Mouse (Mus musculus) liver, embryonic 16.5 days (tissue): ENCODE measurements around the gene Sh3bp5. TPM values are rescaled to one million over a fixed set of nuclear protein-coding genes. Genes with fewer than 3 reads are reported as not detected.

Source experiments
- ATAC-seq: fragments of 200-750 bp; cut with Nextera tagmentation; 2 replicates; pipeline ENCODE4 v1.8.0; 2017; ENCODE audit warnings: low read depth, mild to moderate bottlenecking, moderate number of reproducible peaks, moderate library complexity
- H3K27ac ChIP-seq: fragments of 300-500 bp; sonication (generic); 2 replicates; pipeline ENCODE4 v1.5.1; 2014; ENCODE audit warnings: mild to moderate bottlenecking, low read length
- H3K27me3 ChIP-seq: fragments of 300-500 bp; sonication (generic); 2 replicates; pipeline ENCODE4 v1.6.1; 2014; ENCODE audit warnings: low read depth, low read length, mixed read lengths; ENCODE audit not compliant: control insufficient read depth, insufficient read depth
- H3K36me3 ChIP-seq: fragments of 300-500 bp; sonication (generic); 2 replicates; pipeline ENCODE4 v1.6.1; 2014; ENCODE audit warnings: mild to moderate bottlenecking; ENCODE audit not compliant: control insufficient read depth, insufficient read depth
- H3K4me1 ChIP-seq: fragments of 300-500 bp; sonication (generic); 2 replicates; pipeline ENCODE4 v1.6.1; 2014; ENCODE audit warnings: low read depth, low read length, mixed read lengths; ENCODE audit not compliant: control insufficient read depth
- H3K4me2 ChIP-seq: fragments of 300-500 bp; sonication (generic); 2 replicates; pipeline ENCODE4 v1.6.1; 2014; ENCODE audit warnings: low read depth, low read length, mixed read lengths
- H3K4me3 ChIP-seq: fragments of 300-500 bp; sonication (generic); 2 replicates; pipeline ENCODE4 v1.5.1; 2014; ENCODE audit warnings: low read depth, mild to moderate bottlenecking, low read length
- H3K9ac ChIP-seq: fragments of 300-500 bp; sonication (generic); 2 replicates; pipeline ENCODE4 v1.6.1; 2014; ENCODE audit warnings: low read depth, low read length
- H3K9me3 ChIP-seq: fragments of 300-500 bp; sonication (generic); replicated peaks from 2 replicates; pipeline ENCODE4 v1.6.1; 2016; ENCODE audit warnings: low read length; ENCODE audit not compliant: control insufficient read depth
- WGBS: fragments of 180-500 bp; shearing (Covaris S2); extraction: QIAGEN DNeasy Blood & Tissue Kit; methylation state at CpG from one replicate; pipeline ENCODE4 v1.1.7; 2014; ENCODE audit not compliant: insufficient replicate concordance; 5-methylcytosine and 5-hydroxymethylcytosine counted together
- polyA plus RNA-seq: library from polyadenylated mRNA; unstranded; fragments of >200 nt; fragmentation: Nextera tagmentation; extraction: Ambion mirVana; gene quantifications from 2 replicates; pipeline ENCODE4 v1.2.1, GENCODE M21; 2015

The Sh3bp5 gene
- polyA plus RNA-seq, 1 experiment from 2014 or later, result 22.1 TPM

DNA sequence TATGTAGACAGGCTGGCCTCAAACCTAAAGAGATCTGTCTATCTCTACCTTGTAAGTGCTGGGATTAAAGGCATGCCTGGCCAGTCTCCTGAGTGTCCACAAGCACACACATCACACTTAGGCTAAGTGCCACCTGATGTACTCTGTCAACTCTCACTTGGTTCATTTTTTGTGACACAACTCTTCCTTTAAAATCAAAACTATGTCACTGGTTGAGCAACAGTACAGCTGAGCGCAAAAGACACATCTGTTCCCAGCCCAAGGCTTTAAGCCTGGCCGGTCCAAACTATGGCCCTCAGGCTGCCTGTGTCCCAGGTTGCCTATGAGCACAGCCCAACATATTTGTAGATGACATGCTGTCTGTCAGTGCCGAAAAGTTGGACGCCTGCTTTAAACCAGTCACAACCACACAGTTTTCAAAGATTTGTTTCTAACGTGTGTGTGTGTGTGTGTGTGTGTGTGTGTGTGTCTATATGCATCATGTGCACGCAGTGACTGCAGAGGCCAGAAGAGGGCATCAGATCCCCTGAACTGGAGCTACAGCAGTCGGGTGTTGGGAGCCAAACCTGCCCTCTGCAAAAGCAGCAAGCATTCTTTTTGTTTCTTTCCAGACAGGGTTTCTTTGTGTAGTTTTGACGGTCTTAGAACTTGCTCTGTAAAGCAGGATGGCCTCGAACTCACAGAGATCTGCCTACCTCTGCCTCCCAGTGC is 40.9 kb downstream of the Sh3bp5 start:
- WGBS, result 78% methylated on average over 9 of the region's 9 CpGs
- Histone ChIP-seq H3K9ac (no peak overlapping the region), H3K4me3 (no peak overlapping the region), H3K27ac (no peak overlapping the region), H3K9me3 (peaks cover 3% of the 10 kb centered on the region; the same call in 1 of the 2 replicates), H3K27me3 (no peaks in the 10 kb centered on the region), H3K4me1 (peaks cover 12% of the 10 kb centered on the region), H3K4me2 (no peak overlapping the region), H3K36me3 (no peaks in the 10 kb centered on the region)
- ATAC-seq, result no peak

DNA sequence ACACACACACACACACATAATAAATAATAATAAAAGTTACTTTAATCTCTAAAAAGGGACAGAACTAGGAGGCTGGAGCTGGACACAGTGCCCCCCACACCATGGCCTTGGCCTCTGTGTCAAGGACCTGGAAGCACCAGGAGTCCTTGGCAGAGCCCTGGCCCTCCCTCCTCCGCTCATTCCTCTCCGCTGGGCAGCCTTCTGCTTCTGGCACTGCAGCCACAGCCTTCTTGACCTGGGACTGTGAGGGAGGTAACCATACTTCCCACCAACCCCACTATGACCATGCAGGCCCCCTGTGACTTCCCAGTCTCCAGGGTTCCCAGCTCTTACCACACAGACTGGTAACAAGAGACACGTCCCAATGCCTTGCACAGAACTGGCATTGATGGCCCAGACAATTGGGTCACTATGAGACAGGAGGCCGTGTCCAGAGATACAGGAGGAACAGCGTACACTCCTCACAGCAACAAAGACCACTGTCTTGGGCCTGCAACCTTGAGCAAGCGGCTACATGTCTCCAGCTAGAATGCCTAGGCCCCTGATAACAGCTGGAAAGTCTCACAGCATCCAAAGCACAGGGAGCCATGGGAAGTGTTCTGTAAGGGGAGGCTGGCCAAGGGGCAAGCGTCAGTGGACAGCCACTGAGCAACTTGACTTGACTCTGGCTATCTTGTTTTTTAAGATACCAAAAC is 41.8 kb downstream of the Sh3bp5 start:
- ATAC-seq, result no peak
- no peak overlapping the region for H3K9ac ChIP-seq
- 77% methylated on average over 7 of the region's 7 CpGs for WGBS

DNA sequence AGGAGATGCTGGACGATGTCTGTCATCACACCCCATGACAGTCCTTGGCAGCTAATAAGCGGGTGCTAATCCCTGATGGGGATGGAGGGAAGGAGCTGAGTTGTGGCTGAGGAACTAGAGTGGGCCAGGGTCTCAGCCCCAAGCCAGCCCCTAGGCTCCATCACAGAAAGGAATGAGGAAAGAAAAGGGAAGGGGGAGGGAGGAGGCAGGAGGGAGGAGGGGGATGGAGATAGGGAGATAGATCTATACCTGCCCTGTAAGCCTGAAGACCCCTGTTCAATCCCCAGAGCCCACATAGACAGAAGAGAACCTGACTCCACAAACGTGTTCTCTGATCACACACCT is 42.4 kb downstream of the Sh3bp5 start:
- 56% methylated on average over 3 of the region's 3 CpGs for WGBS
- ATAC-seq, result no peak
- H3K27ac ChIP-seq, result 0 out of 2 replicates have a peak overlapping the region, but pooled peaks have one; percentile 33
- H3K9ac ChIP-seq, result no peak overlapping the region
- no peak overlapping the region for H3K4me3 ChIP-seq
- no peaks in the 10 kb centered on the region for H3K27me3 ChIP-seq
- H3K9me3 ChIP-seq, result peaks cover 3% of the 10 kb centered on the region; the same call in 1 of the 2 replicates
- peaks cover 12% of the 10 kb centered on the region for H3K4me1 ChIP-seq
- H3K36me3 ChIP-seq, result no peaks in the 10 kb centered on the region
- H3K4me2 ChIP-seq, result no peak overlapping the region

More for the DNA sequence above, 41.8 kb downstream of the Sh3bp5 start:
- H3K4me2 ChIP-seq, result no peak overlapping the region
- H3K27me3 ChIP-seq, result no peaks in the 10 kb centered on the region
- H3K4me1 ChIP-seq, result peaks cover 12% of the 10 kb centered on the region
- peaks cover 3% of the 10 kb centered on the region; the same call in 1 of the 2 replicates for H3K9me3 ChIP-seq
- no peak overlapping the region for H3K27ac ChIP-seq
- H3K36me3 ChIP-seq, result no peaks in the 10 kb centered on the region
- H3K4me3 ChIP-seq, result no peak overlapping the region

DNA sequence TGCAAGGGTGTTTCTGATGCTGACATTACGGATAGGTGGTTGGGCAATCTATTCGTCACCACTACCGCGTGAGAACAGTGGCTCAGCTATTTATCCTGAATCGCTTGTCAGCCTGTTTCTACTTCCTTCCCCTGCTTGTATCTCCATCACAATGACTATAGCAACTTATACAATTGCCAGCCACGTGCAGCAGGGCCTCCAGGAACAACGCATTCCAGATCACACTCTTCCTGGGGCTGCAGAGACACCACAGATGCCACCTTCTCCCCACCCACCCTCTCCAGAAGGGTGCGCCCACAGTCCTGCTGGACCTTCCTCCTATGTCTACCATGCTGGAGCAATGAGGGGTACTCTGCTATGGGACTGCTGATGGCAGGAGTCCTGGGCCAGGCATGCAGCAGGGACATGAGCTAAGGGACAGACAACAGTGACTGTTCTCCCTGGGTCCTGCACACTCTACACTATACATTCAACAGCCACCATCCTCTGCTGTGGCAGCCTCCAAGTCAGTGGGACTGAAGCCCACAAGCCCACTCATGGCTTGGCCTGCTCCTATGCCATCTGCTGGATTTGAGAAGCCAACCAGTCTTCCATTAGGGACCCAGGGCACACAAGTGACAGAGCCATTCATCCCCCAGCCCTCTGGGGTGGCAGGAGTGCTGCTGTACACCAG is 42.9 kb downstream of the Sh3bp5 start:
- H3K27ac ChIP-seq, result 0 out of 2 replicates have a peak overlapping the region, but pooled peaks have one; percentile 33
- ATAC-seq, result peak; percentile 11; the same call in 1 of the 2 replicates
- no peak overlapping the region for H3K4me3 ChIP-seq
- H3K9me3 ChIP-seq, result peaks cover 3% of the 10 kb centered on the region; the same call in 1 of the 2 replicates
- 36% methylated on average over 8 of the region's 8 CpGs for WGBS
- H3K4me2 ChIP-seq, result no peak overlapping the region
- H3K4me1 ChIP-seq, result peaks cover 15% of the 10 kb centered on the region
- no peaks in the 10 kb centered on the region for H3K27me3 ChIP-seq
- H3K9ac ChIP-seq, result no peak overlapping the region
- no peaks in the 10 kb centered on the region for H3K36me3 ChIP-seq

DNA sequence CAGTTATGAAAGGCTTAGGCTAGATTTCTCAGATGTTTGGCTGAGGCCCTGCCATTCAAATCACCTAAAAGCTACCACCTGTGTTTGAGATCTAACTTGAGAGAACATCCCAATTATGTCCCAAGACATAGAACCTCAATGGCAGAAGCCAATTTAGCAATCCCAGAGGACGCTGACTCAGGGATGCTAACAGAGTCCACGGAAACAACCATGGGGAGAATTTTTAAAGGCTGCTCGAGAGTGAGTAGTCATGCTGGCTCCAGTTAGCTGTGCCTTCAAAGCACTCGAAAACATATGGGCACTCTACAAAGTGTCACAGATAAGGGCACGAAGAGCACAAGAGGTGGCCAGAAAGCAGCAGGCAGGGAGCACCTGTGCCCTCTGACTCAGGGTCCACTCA is 43.6 kb downstream of the Sh3bp5 start:
- peaks cover 3% of the 10 kb centered on the region; the same call in 1 of the 2 replicates for H3K9me3 ChIP-seq
- H3K27ac ChIP-seq, result peak overlapping the region; percentile 37
- no peaks in the 10 kb centered on the region for H3K36me3 ChIP-seq
- no peak overlapping the region for H3K9ac ChIP-seq
- no peak for ATAC-seq
- no peak overlapping the region for H3K4me2 ChIP-seq
- no peaks in the 10 kb centered on the region for H3K27me3 ChIP-seq
- peaks cover 9% of the 10 kb centered on the region for H3K4me1 ChIP-seq
- WGBS, result 51% methylated on average over 5 of the region's 5 CpGs
- H3K4me3 ChIP-seq, result no peak overlapping the region

DNA sequence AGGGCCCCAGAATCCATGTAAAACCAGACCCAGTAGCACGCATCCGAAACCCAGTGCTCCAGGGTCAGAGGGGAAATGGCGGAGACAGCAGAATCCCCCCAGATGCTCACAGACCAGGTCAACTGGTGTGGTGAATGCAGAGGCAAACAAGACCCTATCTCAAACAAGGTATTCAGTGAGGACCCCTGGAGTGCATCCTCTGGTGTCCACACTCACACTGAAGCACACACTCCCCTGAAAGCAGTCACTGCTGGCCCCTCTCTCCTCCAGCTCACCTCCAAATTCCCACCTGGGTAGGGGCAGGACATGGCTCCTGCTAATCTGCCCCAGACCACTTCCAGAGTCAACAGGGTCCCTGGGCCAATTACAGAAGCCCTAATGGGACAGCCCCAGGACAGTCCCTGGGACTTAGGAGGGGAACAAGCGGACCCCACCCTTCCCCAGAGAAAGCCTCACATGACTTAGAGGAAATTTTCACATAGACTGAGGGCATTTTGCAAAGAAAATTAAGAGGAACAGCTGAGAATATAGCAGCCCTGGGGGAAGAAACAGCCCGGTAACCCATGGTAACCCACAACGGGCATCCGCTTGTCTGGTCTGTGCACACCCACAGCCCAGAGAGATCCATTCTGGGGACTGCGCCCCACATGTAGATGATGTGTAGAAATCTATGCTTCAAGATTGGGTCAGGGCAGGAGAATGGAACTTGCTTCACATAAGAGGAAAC is 46.3 kb downstream of the Sh3bp5 start:
- Histone ChIP-seq H3K9ac (no peak overlapping the region), H3K27ac (peak overlapping the region; percentile 60; the same call in 1 of the 2 replicates), H3K4me2 (no peak overlapping the region), H3K4me3 (no peak overlapping the region), H3K27me3 (no peaks in the 10 kb centered on the region), H3K36me3 (no peaks in the 10 kb centered on the region), H3K4me1 (peaks cover 9% of the 10 kb centered on the region), H3K9me3 (no peaks in the 10 kb centered on the region)
- no peak for ATAC-seq
- WGBS, result 66% methylated on average over 8 of the region's 8 CpGs

DNA sequence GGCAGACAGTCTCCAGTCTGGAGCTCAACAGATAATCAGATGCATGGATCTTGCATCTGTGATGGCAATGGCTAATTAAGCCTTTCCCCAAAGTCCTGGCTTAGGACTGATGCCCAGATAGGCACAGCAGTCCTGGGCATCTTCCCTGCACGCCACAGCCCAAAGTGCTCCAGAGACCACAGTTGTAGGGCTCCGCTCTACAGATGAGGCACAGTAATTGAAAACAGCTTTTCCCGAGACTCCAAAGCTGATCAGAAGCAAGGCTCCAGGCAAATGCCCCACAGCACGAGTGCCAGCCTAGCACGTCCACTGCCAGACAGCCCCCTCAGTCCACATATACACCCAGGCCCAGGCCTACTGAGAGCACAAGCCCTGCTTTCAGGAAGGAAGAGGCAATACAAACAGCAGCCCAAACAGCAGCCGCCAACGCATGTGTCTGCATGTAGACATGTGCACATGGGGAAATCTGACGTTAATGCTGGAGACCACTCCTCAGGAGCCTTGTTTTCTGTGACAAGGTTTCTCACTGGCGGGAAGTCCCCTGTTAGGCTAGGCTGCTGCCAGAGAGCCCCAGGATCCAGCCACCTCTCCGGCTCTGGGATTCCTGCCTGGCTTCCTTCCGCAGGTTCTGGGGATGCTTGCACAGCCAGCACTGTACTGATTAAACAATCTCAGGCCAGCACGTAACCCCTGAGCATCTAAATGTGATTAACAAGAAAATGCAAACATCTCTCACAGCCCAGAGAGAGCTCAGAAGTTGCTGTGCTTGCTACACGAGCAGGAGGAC is 47.6 kb downstream of the Sh3bp5 start:
- H3K36me3 ChIP-seq, result no peaks in the 10 kb centered on the region
- H3K4me3 ChIP-seq, result no peak overlapping the region
- no peak overlapping the region for H3K4me2 ChIP-seq
- ATAC-seq, result no peak
- H3K9ac ChIP-seq, result no peak overlapping the region
- H3K27ac ChIP-seq, result no peak overlapping the region
- no peaks in the 10 kb centered on the region for H3K27me3 ChIP-seq
- 60% methylated on average over 13 of the region's 13 CpGs for WGBS
- no peaks in the 10 kb centered on the region for H3K9me3 ChIP-seq
- H3K4me1 ChIP-seq, result peaks cover 9% of the 10 kb centered on the region

DNA sequence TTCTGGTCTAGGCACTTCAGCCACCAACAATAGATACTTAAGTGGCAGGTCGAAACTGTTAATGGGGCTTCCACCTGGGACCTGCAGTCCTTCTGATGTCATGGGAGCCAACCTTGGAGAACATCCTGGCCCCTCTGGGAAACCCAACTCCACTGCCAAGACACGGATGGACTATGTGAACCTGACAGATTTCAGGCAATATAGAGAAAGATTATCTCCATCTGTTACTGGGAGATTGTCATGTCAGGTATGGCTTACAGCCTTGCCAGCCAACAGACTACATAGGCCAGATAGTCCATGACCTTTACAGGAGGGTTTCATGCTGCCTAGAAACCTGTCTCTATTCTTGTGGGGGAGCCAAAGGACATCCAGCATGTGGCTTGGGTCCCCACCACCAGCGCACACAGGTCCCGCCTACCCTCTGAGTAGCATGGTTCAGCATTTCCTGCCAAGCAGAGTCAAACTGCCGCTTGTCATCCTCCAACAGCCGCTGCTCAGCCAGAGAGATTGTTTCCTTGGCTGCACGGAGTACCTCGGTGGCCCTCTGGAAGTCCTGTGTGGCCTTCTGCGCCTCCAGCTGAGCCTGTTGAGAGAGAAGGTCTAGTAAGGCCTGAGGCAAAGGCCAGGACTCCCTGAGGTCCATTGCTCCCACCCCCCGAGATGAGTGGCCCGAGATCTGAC is 48.4 kb downstream of the Sh3bp5 start:
- no peak for ATAC-seq
- Histone ChIP-seq H3K27me3 (no peaks in the 10 kb centered on the region), H3K27ac (no peak overlapping the region), H3K9ac (no peak overlapping the region), H3K4me2 (no peak overlapping the region), H3K4me1 (peaks cover 9% of the 10 kb centered on the region), H3K36me3 (no peaks in the 10 kb centered on the region), H3K4me3 (no peak overlapping the region), H3K9me3 (no peaks in the 10 kb centered on the region)
- 40% methylated on average over 11 of the region's 11 CpGs for WGBS
